Mouse (Mus musculus) frontal cortex, postnatal 14 days (tissue): ENCODE measurements around the gene Rhbdl1.

Experiments used
- DNase-seq, 2 experiments: peaks; one replicate each; pipeline ENCODE4 v3.0.0; 2022; ENCODE audit warnings: low spot score in 2 of 2

Rhbdl1 gene

GRCm38 (mm10) chr17:25837076-25837410, at the start of gene Rhbdl1:
Gene Rhbdl1 (minus strand): TSS chr17:25837295.
- peak; percentile 78 to 80 for DNase-seq

DNA sequence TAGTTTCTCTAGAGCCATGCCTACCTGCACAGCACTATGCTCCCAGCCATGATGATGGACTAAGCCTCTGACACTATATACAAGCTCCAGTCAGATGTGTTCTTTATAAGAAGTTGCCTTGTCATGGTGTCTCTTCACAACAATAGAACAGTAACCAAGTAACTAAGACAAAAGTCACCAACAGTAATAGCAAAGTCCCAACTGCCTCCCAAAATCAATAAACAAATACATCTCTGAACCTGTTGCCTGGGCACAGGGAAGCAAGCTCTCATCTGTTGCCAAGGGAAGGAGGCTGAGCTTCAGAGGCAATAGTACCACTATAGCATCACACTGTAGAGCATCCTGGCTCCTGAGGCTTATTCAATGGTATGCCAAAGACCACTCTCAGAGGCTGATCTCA, 49.7 kb upstream of the Rhbdl1 start:
- no peak for DNase-seq

DNA sequence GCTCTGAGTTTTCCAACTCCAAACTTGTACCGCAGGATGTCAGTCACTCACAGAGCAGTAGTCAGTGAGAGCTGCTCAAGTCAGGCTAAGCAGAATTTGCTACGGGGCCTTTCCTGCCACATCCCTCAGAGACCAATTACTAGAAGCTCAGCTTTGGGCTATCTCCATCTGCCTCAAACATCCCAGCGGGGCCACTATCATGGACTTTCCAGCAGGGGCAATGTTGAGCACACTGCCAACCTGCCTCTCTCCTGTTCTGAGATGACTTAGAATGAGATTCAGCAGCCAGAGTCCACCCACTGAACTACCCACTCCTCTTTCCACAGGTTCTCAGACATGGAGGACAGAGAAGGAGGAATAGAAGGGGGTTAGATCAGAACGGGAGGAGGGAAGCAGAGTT, 48.5 kb upstream of the Rhbdl1 start:
- DNase-seq: no peak

DNA sequence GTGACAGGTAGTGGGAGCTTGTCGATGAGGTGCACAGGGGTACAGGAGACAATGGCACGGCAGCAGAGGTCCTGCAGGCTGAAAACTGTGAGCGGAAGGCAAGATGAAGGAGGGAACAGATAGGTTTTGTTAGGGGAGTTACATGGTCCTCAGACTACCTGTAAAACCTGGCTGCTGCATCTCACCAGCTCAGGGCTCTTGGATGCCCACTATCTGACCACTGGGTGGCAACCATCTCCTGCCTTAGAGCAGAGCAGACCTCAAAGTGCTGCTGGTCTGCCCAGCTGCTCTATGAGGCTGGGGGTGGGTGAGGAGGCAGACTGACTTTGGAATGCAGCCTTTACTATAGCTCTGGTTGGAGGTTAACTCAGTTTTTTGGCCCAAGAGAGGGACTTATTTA, 46.7 kb upstream of the Rhbdl1 start:
- DNase-seq: no peak

DNA sequence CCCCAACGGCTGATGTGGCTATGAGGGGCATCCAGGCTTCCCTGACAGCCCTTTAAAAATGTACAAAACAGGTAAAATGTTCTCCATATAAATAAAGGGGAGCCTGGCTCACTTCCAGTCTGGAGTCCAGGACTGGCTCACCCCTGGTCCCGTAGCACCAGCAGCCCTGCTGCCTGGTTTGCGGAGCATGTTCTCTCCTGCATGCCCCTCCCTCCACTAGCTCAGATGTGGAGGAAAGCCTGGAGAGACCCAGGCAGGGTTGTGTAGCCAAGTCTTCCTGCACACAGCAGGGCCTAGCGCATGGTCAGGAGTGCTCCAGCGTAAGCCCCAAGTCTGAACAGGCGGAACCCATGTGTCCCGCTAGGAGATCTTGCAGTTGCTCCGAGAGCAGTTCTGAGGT, 46.2 kb upstream of the Rhbdl1 start:
- DNase-seq: no peak

DNA sequence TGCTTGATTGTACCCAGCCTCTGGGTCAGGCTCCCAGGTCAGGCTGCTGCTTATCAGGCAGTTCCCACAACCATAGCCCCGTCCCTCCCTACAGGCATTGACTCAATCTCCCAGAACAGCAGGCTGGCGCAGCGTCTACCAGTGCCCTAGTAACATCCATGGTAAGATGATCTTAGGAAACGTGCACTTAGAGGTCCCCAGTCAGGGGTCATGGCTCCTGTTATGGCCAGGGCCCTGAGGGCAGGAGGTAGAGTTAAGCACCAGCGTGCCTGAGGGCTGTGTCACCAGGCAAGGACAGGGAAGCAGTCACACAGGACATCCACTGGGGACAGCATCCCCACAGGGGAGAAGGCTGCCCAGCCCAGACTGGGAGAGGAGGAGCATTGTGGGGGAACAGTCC, 45.2 kb upstream of the Rhbdl1 start:
- no peak for DNase-seq

- DNase-seq: no peak
Measured at GRCm38 (mm10) chr17:25881691-25882090, 44.6 kb upstream of the Rhbdl1 start.

DNA sequence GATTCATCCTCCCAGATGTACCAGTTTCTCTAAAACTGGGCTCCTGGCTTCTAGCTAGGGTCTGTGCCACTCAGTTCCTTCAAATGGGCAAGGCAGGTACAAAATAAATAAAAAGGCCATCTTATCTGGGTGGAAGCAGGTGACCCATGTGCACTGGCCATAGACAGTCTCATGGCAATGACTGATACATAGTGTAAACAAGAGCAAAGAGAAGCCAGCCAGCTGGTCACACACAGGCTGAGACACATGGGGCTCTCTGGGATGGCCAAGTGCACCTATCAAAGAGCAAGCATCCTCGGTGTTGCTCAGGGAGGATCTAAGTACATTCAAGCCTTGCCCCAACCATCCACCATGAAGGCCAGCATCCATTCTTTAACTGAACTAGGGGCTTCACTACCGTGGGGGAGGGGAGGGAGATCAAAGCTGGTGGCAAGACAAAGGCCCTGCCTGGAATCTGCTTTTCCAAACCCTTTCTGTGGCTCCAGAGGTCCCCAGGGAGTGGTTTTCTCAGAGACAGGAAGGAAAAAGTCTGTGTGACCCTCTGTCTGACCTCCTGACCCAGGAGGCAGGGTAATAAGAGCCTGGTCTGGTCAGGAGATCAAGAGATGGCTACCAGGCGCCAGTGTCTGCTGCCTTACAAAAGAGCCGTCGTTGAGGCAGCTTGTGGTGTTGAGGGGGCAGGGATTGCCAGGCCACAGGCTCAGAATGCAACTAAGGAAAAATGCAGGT, 44.0 kb upstream of the Rhbdl1 start:
- DNase-seq: no peak

GRCm38 (mm10) chr17:25880196-25880910, 43.3 kb upstream of the Rhbdl1 start, which contains the start of gene Wfikkn1:
Gene Wfikkn1 (minus strand): TSS chr17:25880858.
- no peak for DNase-seq

- DNase-seq: no peak
Measured at GRCm38 (mm10) chr17:25879750-25880149, 42.7 kb upstream of the Rhbdl1 start.

DNA sequence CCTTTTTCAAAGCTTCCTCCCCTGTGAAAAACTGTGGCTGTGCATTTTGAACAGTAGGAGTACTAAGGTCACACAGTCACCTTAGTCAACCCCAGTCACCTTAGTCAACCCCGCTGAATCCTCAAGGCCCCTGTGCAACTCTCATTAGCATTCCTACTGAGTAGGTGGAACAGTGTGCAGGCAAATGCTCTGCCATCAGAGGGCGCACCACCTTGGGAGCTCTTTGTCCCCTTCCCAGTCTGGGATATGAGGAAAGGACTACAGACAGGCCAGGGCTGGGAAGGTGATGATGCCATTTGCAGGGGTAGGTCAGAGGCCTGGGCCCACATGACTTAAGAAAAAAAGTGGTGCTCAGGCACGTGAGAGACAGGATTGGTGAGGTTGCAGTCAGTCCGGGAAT, 42.2 kb upstream of the Rhbdl1 start:
- DNase-seq: no peak

DNA sequence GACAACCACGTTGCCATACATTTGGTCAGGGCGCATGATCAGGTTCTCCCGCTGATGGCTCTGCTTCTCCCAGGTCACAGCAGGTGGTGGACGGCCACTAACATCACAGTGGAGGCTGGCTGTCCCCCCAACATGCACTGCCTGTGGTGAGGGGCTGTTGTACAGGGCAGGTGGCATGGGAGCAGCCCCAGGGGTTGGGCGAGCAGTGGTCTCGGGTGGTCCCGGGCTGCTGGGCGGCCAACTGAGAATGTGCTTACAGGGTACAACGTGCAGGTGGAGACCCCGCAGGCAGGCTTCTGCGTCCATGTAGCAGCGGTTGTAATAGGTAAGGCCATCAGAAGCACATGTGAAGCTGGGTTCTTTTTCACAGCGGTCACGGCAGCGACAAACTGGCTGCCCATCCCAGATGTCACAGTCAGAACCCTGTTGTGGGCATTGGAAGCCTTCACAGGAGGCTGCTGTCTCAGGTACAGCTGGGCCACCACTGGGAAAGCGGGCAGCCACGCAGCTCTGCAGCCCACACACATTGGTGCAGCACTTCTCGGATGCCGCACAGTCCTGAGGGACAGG, 41.6 kb upstream of the Rhbdl1 start:
- no peak for DNase-seq

GRCm38 (mm10) chr17:25877741-25878610, 40.9 kb upstream of the Rhbdl1 start:
- DNase-seq: no peak

GRCm38 (mm10) chr17:25877025-25877424, 39.9 kb upstream of the Rhbdl1 start:
- no peak for DNase-seq

DNA sequence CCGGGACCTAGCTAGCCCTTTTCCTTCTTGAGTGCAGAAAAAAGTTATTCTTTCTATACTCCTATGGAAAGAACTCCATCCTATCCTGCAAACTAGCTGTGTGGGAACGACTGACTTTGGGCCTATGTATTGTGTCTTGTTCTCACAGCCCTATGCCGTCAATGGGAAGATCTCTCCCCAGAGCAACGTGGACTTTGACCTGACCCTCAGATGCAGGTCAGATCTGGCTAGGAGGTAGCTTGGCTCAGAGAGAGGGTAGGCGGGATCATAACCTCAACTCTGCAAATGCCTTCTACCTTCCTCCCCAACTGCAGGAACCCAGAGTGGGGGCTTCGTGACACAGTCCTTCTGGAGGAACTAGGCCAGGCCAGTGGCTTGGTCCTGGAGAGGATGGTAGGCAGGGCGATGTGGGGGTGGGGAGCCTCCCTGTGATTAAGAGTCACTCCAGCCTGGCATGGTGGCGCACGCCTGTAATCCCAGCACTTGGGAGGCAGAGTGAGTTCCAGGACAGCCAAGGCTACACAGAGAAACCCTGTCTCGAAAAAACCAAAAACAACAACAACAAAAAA, 39.3 kb upstream of the Rhbdl1 start:
- DNase-seq: no peak

DNA sequence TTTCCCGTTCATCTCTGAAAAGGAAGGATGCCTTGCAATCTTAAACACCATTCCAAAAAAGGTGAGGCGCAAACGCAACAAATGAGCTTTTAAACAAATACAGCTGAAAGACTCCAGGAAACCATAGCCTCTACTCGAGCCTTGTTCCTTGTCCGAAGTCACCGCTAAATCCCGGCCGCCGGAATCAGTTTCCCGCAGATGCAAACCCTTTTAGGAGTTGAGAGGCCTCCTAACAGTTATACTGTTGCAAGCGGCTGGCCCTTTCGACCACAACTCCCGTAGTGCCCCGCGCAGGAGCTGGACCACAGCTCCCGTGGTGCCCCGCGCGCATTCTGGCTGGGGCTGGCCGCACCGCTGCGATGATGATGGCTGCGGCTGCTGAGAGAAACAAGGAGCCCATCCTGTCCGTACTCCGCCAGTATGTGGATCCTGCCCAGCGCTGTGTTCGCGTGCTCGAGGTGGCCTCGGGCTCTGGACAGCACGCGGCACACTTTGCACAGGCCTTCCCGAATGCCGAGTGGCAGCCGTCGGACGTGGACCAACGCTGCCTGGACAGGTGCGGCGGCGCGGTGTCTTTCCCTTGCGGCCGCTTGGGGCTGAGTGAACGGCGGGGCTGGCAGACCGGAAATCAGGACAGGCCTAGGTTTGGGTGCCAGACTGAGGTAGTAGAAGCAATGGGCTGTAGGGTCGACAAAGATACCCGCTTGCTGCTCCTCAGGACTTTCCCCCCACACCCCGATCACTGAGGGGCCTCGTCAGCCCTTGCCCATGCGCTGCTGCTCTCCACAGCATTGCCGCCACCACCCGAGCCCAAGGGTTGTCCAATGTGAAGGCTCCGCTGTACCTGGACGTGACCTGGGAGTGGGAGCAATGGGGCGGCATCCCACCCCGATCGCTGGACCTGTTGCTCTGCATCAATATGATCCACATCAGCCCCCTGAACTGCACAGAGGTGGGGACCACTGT, 38.4 kb upstream of the Rhbdl1 start:
- peak; percentile 84 to 88 for DNase-seq

- peak; percentile 93 to 100 for DNase-seq
Measured at GRCm38 (mm10) chr17:25874721-25875170, 37.7 kb upstream of the Rhbdl1 start, which contains the start of gene Mettl26. Gene Mettl26 (plus strand): TSS chr17:25875074.

GRCm38 (mm10) chr17:25874148-25874720, 37.1 kb upstream of the Rhbdl1 start:
- no peak for DNase-seq

DNA sequence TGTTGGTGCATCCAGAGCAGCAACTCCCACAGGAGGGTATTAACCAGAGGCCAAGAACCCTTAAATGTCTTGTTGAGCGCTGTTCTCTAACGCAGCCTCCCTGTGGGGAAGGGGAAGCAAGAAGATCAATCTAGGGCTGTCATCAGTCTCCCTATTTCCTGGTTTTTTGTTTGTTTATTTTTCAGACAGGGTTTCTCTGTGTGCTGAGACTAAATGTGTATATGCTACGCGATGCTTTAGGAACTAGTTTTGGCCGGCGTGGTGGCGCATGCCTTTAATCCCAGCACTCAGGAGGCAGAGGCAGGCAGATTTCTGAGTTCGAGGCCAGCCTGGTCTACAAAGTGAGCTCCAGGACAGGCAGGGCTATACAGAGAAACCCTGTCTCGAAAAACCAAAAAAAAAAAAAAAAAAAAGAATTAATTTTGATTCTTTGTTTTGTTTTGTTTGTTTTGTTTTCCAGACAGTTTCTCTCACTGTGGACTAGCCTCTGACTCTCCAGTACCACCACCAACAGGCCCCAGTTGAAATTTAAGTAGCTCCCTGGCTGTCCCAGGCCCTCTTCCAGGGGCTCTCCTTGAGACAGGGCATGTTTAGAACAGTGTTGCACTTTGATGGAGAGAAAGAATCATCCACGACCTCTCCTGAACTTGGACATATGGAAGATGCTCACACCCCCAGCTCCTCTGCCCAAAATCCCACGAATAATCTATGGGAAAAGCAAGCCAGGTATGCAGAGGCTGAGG, 36.5 kb upstream of the Rhbdl1 start:
- no peak for DNase-seq
